Mouse (Mus musculus) cerebellum, adult 11 months (tissue): ENCODE measurements at regions not wholly inside any gene's neighbourhood (a gene's known extent, or its start where the extent isn't known, plus 50 kb on each side); places are given as distances from the start of the nearest gene placed in this dataset.

Experiments
- DNase-seq: peaks from one replicate; pipeline ENCODE4 v3.0.0; 2022

GRCm38 (mm10) chr14:25185959-25186771 lies 272.8 kb upstream of the Zmiz1 start:
- DNase-seq = peak; percentile 65

- peak; percentile 69 for DNase-seq
These were observed 271.3 kb upstream of the Zmiz1 start for GRCm38 (mm10) chr14:25187715-25188114.

GRCm38 (mm10) chr14:25189256-25189655 lies 269.7 kb upstream of the Zmiz1 start:
- DNase-seq = no peak

- no peak for DNase-seq
These were observed 268.2 kb upstream of the Zmiz1 start for GRCm38 (mm10) chr14:25190680-25191270.

- no peak for DNase-seq
These were observed 262.2 kb upstream of the Zmiz1 start for GRCm38 (mm10) chr14:25196820-25197219.

- no peak for DNase-seq
These were observed 259.1 kb upstream of the Zmiz1 start for GRCm38 (mm10) chr14:25199900-25200299.

GRCm38 (mm10) chr14:25200656-25201179 lies 258.3 kb upstream of the Zmiz1 start:
- no peak for DNase-seq

- peak; percentile 38 for DNase-seq
These were observed 256.7 kb upstream of the Zmiz1 start for GRCm38 (mm10) chr14:25202312-25202711.

- DNase-seq = peak; percentile 61
These were observed 254.9 kb upstream of the Zmiz1 start for GRCm38 (mm10) chr14:25204091-25204490.

GRCm38 (mm10) chr14:25206855-25207254 lies 252.1 kb upstream of the Zmiz1 start:
- no peak for DNase-seq

- no peak for DNase-seq
These were observed 251.6 kb upstream of the Zmiz1 start for GRCm38 (mm10) chr14:25207422-25207821.

- no peak for DNase-seq
These were observed 250.5 kb upstream of the Zmiz1 start for GRCm38 (mm10) chr14:25208221-25209056.

- DNase-seq = no peak
These were observed 245.9 kb upstream of the Zmiz1 start for GRCm38 (mm10) chr14:25213056-25213455.

GRCm38 (mm10) chr14:25223091-25223490 lies 235.9 kb upstream of the Zmiz1 start:
- DNase-seq = no peak

- DNase-seq = no peak
These were observed 233.8 kb upstream of the Zmiz1 start for GRCm38 (mm10) chr14:25225214-25225613.

GRCm38 (mm10) chr14:25226155-25226839 lies 232.7 kb upstream of the Zmiz1 start:
- DNase-seq = peak; percentile 89

- DNase-seq = no peak
These were observed 232.0 kb upstream of the Zmiz1 start for GRCm38 (mm10) chr14:25226840-25227506.

GRCm38 (mm10) chr14:25228321-25229047 lies 230.5 kb upstream of the Zmiz1 start:
- DNase-seq = no peak

GRCm38 (mm10) chr14:25229569-25229968 lies 229.4 kb upstream of the Zmiz1 start:
- DNase-seq = peak; percentile 29

- no peak for DNase-seq
These were observed 227.1 kb upstream of the Zmiz1 start for GRCm38 (mm10) chr14:25231881-25232280.

- DNase-seq = no peak
These were observed 222.5 kb upstream of the Zmiz1 start for GRCm38 (mm10) chr14:25236421-25236973.
